Mouse (Mus musculus) liver, embryonic 16.5 days (tissue): ENCODE results near the gene Map4k1. TPM values are rescaled to one million over a fixed set of nuclear protein-coding genes. Genes with fewer than 3 reads are reported as not detected.

Source experiments
- ATAC-seq: fragments of 200-750 bp; cut with Nextera tagmentation; 2 replicates; pipeline ENCODE4 v1.8.0; 2017; ENCODE audit warnings: low read depth, mild to moderate bottlenecking, moderate number of reproducible peaks, moderate library complexity
- H3K27ac ChIP-seq: fragments of 300-500 bp; sonication (generic); 2 replicates; pipeline ENCODE4 v1.5.1; 2014; ENCODE audit warnings: mild to moderate bottlenecking, low read length
- H3K27me3 ChIP-seq: fragments of 300-500 bp; sonication (generic); 2 replicates; pipeline ENCODE4 v1.6.1; 2014; ENCODE audit warnings: low read depth, low read length, mixed read lengths; ENCODE audit not compliant: control insufficient read depth, insufficient read depth
- H3K36me3 ChIP-seq: fragments of 300-500 bp; sonication (generic); 2 replicates; pipeline ENCODE4 v1.6.1; 2014; ENCODE audit warnings: mild to moderate bottlenecking; ENCODE audit not compliant: control insufficient read depth, insufficient read depth
- H3K4me1 ChIP-seq: fragments of 300-500 bp; sonication (generic); 2 replicates; pipeline ENCODE4 v1.6.1; 2014; ENCODE audit warnings: low read depth, low read length, mixed read lengths; ENCODE audit not compliant: control insufficient read depth
- H3K4me2 ChIP-seq: fragments of 300-500 bp; sonication (generic); 2 replicates; pipeline ENCODE4 v1.6.1; 2014; ENCODE audit warnings: low read depth, low read length, mixed read lengths
- H3K4me3 ChIP-seq: fragments of 300-500 bp; sonication (generic); 2 replicates; pipeline ENCODE4 v1.5.1; 2014; ENCODE audit warnings: low read depth, mild to moderate bottlenecking, low read length
- H3K9ac ChIP-seq: fragments of 300-500 bp; sonication (generic); 2 replicates; pipeline ENCODE4 v1.6.1; 2014; ENCODE audit warnings: low read depth, low read length
- H3K9me3 ChIP-seq: fragments of 300-500 bp; sonication (generic); replicated peaks from 2 replicates; pipeline ENCODE4 v1.6.1; 2016; ENCODE audit warnings: low read length; ENCODE audit not compliant: control insufficient read depth
- WGBS: fragments of 180-500 bp; shearing (Covaris S2); extraction: QIAGEN DNeasy Blood & Tissue Kit; methylation state at CpG from one replicate; pipeline ENCODE4 v1.1.7; 2014; ENCODE audit not compliant: insufficient replicate concordance; 5-methylcytosine and 5-hydroxymethylcytosine counted together
- polyA plus RNA-seq: library from polyadenylated mRNA; unstranded; fragments of >200 nt; fragmentation: Nextera tagmentation; extraction: Ambion mirVana; gene quantifications from 2 replicates; pipeline ENCODE4 v1.2.1, GENCODE M21; 2015

Gene Map4k1
- polyA plus RNA-seq, 1 experiment from 2014 or later: 28.3 TPM

DNA sequence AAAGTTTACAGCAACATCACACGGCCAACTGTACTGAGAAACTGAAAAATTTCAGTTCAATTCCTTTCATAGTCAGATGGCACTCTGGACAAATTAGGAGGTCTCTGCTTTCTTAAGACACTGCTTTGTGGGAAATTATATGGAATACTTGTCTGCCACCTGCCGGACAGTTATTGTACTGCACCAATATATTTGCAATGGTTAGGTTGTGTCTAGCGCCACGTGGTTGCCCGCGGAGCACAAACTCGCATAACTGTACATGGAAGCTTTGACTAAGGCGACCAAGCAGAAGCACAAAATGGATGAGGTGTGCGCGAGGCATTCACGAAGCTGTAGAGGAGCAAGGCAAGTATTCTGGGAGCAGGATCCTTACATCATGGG, 57.7 kb downstream of the Map4k1 start:
- Histone ChIP-seq H3K36me3 (no peaks in the 10 kb centered on the region), H3K4me1 (peaks cover 8% of the 10 kb centered on the region), H3K27me3 (no peaks in the 10 kb centered on the region), H3K9me3 (no peaks in the 10 kb centered on the region), H3K27ac (no peak overlapping the region), H3K4me3 (peak overlapping the region; percentile 55), H3K4me2 (peak overlapping the region; percentile 83), H3K9ac (peak overlapping the region; percentile 57)
- WGBS: 0% methylated on average over 11 of the region's 11 CpGs
- peak; percentile 73 for ATAC-seq

DNA sequence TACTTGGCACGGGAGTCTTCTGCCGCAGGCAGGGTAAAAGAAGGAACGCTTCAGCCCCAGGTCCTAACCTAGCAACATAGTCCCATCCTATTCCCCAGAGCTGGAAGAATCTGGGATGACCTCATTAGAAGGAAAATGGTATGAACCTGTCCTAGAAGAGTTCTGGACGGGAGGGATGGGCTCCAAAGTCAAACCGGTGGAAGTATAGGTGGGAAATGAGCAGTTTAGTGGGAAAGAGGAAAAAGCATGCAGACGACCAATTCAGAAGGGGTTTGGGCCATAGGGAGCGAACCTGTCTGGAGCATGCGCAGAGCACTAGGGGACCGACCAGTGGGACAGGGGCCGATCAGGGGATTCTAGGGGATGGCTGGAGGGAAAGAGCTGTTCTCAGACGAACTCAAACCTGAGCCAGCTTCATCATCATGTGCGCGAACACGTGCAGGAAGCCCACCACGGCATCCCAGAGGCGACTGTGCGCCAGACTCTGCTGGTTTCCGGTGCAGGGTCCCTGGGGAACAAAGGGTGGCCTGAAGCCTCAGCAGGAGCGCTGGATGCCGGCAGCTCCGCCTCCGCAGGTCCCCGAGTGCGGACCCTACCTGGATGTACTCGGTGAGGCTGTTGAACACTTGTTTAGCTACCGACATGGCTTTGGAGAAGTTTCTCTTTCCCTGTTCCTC, 58.3 kb downstream of the Map4k1 start:
- peak; percentile 47 for ATAC-seq
- Histone ChIP-seq H3K9me3 (no peaks in the 10 kb centered on the region), H3K4me3 (peak overlapping the region; percentile 55), H3K27ac (no peak overlapping the region), H3K9ac (peak overlapping the region; percentile 57), H3K27me3 (no peaks in the 10 kb centered on the region), H3K36me3 (no peaks in the 10 kb centered on the region), H3K4me2 (peak overlapping the region; percentile 83), H3K4me1 (peaks cover 8% of the 10 kb centered on the region)
- WGBS: 2% methylated on average over 26 of the region's 26 CpGs

DNA sequence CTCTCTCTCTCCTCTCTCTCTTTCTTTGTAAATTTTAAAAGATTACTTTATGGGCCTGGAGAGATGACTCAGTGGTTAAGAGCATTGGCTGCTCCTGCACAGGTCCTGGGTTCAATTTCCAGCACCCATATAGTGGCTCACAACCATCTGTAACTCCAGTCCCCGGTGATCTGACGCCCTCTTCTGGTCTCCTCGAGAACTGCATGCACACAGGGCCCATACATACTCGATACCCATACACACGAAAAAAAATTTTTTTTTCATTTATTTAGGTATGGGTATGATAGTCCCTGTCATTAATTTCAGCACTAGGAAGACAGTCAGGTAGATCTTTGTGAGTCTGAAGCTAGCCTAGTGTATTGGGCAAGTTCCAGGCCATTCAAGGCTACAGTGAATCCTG, 59.3 kb downstream of the Map4k1 start:
- ATAC-seq: no peak
- no peak overlapping the region for H3K27ac ChIP-seq
- H3K4me3 ChIP-seq: no peak overlapping the region
- H3K4me1 ChIP-seq: peaks cover 8% of the 10 kb centered on the region
- no peaks in the 10 kb centered on the region for H3K9me3 ChIP-seq
- no peak overlapping the region for H3K4me2 ChIP-seq
- WGBS: 79% methylated on average over 5 of the region's 5 CpGs
- no peak overlapping the region for H3K9ac ChIP-seq
- no peaks in the 10 kb centered on the region for H3K36me3 ChIP-seq
- H3K27me3 ChIP-seq: no peaks in the 10 kb centered on the region

DNA sequence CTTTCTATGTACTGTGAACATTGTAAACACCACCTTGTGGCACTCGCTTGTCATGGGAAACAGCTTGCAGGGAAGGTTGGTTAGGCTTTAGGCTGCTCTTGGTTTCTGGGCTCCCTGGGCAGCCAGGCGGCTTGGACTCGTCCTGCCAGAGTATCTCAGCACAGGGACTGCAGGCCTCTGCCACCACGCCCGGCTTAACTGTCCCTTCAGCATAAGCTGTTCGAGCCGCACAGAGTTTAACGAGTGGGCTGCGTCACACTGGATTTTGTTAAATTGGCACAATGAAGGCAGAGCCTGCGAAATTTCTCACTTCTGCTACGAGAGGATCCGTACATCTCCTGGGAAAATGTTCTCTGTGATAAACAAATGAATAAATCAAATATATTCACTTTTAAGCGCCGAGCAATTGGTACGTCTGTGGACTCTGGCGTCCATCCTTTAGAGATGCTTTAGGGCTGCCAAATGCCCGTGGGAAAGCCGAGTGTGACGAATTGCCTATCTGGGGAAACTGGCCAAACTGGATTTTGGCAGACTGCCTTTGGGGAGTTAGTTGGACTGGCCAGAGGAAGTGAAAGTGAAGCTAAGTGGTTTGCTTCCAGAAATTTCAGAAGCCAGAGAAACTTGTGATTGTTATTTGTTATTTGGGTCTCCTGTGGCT, 61.3 kb downstream of the Map4k1 start:
- no peaks in the 10 kb centered on the region for H3K36me3 ChIP-seq
- WGBS: 69% methylated on average over 19 of the region's 19 CpGs
- no peak for ATAC-seq
- H3K4me2 ChIP-seq: no peak overlapping the region
- no peak overlapping the region for H3K27ac ChIP-seq
- no peaks in the 10 kb centered on the region for H3K9me3 ChIP-seq
- H3K27me3 ChIP-seq: no peaks in the 10 kb centered on the region
- no peak overlapping the region for H3K4me3 ChIP-seq
- no peak overlapping the region for H3K9ac ChIP-seq
- peaks cover 8% of the 10 kb centered on the region for H3K4me1 ChIP-seq

DNA sequence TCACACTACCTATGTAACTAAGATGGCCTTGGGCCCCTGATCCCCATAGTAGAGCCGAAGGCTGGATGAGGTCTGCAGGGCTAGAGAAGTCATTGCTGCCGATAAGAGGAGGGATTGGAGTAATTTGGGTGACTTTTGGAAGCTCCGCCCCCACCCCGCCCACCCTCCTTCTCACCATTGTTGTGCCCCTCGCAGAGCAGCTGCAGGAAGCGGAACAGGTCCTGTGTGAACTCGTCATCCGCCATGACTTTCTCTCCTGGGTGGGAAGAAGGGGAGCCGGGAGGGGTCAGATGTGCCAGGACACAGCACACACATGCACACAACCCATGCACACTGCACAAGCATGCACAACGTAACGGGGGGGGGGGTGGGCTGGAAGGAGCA, 61.8 kb downstream of the Map4k1 start:
- Histone ChIP-seq H3K4me1 (peaks cover 8% of the 10 kb centered on the region), H3K36me3 (no peaks in the 10 kb centered on the region), H3K27ac (no peak overlapping the region), H3K9me3 (no peaks in the 10 kb centered on the region), H3K9ac (no peak overlapping the region), H3K4me3 (no peak overlapping the region), H3K4me2 (no peak overlapping the region), H3K27me3 (no peaks in the 10 kb centered on the region)
- no peak for ATAC-seq
- WGBS: 43% methylated on average over 10 of the region's 11 CpGs

DNA sequence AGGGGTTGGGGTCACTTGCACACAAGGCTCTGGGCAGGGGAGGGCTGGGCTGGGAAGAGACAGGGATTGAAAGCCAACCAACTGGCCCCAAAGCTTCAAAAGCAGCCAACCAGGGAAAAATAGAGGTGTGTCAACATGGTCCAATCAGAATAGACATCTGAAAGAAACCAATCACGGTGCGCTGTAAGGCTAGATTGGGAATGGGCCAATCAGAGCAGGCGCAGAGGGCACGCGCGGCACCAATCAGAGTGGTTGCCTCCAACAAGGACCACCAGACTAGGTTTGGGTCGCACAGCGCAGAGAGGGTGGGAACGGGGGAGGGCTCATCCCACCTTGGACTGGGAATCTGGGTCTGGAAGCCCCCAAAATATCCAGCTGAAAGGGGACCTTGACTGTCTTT, 62.5 kb downstream of the Map4k1 start:
- H3K4me2 ChIP-seq: no peak overlapping the region
- H3K27ac ChIP-seq: no peak overlapping the region

DNA sequence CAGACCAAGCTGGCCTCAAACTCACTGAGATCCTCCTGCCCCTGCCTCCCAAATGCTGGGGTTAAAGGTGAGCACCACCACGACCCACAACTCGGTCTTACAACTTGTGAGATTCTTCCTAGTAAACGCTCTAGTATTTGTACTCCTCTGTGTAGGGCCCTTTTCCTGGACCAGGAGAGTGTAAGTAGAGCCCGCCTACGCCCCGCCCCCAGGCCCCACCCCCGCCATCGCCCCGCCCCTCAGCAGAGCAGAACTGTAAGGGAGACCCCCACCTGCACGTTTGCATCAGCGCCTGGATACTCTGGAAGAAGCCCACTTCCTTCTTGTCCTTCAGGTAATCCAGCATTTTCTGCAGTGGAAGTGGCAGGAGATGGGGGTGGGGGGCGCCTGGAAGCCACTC, 64.7 kb downstream of the Map4k1 start:
- Histone ChIP-seq H3K36me3 (no peaks in the 10 kb centered on the region), H3K9ac (no peak overlapping the region), H3K4me3 (no peak overlapping the region), H3K4me2 (no peak overlapping the region), H3K9me3 (no peaks in the 10 kb centered on the region), H3K27ac (no peak overlapping the region), H3K27me3 (no peaks in the 10 kb centered on the region; the same call in 1 of the 2 replicates), H3K4me1 (no peaks in the 10 kb centered on the region)
- 9% methylated on average over 12 of the region's 12 CpGs for WGBS
- ATAC-seq: no peak

More for the DNA sequence above, 62.5 kb downstream of the Map4k1 start:
- ATAC-seq: no peak
- 68% methylated on average over 9 of the region's 9 CpGs for WGBS
- Histone ChIP-seq H3K36me3 (no peaks in the 10 kb centered on the region), H3K4me3 (no peak overlapping the region), H3K9ac (no peak overlapping the region), H3K27me3 (no peaks in the 10 kb centered on the region), H3K4me1 (peaks cover 8% of the 10 kb centered on the region), H3K9me3 (no peaks in the 10 kb centered on the region)

DNA sequence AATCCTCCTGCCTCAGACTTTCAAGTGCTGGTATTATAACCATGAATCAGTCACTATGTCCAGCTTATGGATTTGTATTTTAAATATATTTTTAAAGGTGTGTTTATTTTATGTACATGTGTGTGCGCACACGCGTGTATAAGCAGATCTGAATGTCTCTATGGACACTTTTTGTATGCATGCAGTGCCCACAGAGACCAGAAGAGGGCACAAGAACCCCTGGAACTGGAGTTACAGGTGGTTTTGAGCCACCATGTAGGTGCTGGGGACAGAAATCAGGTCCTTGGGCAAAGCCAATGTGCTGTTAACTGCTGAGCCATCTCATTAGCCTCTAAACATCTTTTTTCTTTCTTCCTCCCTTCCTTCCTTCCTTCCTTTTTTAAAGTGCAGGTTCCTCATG, 66.2 kb downstream of the Map4k1 start:
- no peak overlapping the region for H3K9ac ChIP-seq
- H3K4me2 ChIP-seq: no peak overlapping the region
- no peak for ATAC-seq
- H3K9me3 ChIP-seq: no peaks in the 10 kb centered on the region
- H3K27me3 ChIP-seq: peaks cover 12% of the 10 kb centered on the region
- H3K4me1 ChIP-seq: no peaks in the 10 kb centered on the region
- WGBS: 71% methylated on average over 3 of the region's 3 CpGs
- H3K27ac ChIP-seq: no peak overlapping the region
- H3K36me3 ChIP-seq: no peaks in the 10 kb centered on the region
- no peak overlapping the region for H3K4me3 ChIP-seq

DNA sequence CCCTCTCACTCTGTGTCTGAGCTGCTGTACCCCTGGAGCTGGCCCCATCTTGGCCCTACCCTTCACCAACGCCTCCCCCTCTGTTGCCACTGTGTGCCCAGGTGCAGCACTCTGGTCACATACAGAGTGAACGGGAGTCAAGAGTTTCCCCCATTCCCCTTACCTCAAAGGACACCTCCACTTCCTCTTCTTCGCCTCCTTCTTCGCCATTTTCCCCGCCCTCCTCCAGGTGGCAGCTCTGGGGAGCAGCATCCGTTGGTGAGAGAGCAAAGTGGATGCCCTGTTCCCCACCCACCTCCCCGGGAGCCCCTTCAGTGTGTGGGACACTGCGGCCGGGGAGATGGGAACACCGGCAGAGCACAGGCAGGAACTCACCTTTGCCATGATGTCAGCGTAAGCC, 66.8 kb downstream of the Map4k1 start:
- Histone ChIP-seq H3K27me3 (peaks cover 18% of the 10 kb centered on the region), H3K9ac (no peak overlapping the region), H3K4me2 (no peak overlapping the region), H3K4me1 (no peaks in the 10 kb centered on the region), H3K27ac (no peak overlapping the region), H3K4me3 (no peak overlapping the region), H3K36me3 (no peaks in the 10 kb centered on the region), H3K9me3 (no peaks in the 10 kb centered on the region)
- 66% methylated on average over 11 of the region's 11 CpGs for WGBS
- no peak for ATAC-seq
